Mouse (Mus musculus) cerebellum, adult 11 months (tissue): ENCODE data around the gene Prss23.
A peak's percentile ranks its signal among the peaks of the same experiment; 100 is the strongest.

Source experiments
- DNase-seq: peaks from one replicate; pipeline ENCODE4 v3.0.0; 2022

Prss23 gene

GRCm38 (mm10) chr7:89499516-89500307 lies 27.3 kb downstream of the Prss23 start:
- DNase-seq: peak; percentile 45

- DNase-seq: no peak
Measured at GRCm38 (mm10) chr7:89483769-89484568, 43.0 kb downstream of the Prss23 start.

- DNase-seq: no peak
Measured at GRCm38 (mm10) chr7:89481723-89482122, 45.3 kb downstream of the Prss23 start.

GRCm38 (mm10) chr7:89478490-89478889 lies 48.5 kb downstream of the Prss23 start:
- no peak for DNase-seq

DNA sequence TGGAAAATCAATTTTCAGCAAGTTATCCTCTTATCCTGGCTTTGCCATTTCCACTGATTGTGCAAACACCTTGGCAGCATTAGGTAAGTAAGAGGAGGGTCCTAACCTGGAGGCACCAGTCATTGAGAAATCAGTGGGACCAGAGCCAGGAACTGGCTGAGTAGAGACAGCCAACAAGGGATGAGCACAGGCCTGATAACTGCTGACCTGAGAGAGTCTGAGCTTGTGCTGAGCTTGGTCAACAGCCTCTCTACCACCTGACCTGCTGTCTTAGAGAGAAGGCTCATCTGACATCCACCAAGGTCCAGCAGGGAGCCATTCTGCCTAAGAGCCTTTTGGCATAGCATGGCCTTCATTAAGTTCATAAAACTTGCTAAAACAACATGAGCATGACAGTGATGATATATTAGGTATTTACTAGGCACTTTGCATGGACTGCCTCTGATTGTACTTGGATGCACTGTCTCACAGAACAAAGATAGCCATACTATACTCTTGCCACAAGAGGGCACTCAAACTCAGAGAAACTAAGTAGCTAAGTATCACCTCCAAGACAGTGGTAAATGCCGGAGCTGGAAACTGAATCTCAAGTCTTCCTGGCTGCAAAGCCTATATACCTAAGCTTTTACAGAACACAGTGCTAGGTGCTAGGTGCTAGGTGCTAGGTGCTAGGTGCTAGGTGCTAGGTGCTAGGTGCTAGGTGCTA lies 49.5 kb downstream of the Prss23 start:
- DNase-seq: peak; percentile 5

DNA sequence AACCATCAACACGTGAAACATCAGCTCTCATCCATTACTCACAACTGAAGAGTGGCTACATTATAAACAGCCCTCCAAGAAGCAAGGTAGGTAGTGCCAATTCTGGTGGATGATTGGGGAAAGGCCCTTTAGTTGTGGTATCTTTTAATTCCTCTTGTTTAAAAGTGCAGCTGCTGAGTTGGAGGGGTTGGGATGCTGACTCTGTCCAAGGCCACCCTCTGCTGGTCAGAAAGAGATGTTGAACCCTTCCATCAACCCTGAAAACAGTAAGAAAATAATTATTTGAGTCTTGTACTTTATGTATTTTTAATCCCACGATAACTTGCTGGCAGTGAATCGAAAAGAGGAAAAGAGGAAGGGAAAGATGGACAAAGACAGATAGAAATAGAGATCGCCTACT lies 53.5 kb downstream of the Prss23 start:
- DNase-seq: no peak

DNA sequence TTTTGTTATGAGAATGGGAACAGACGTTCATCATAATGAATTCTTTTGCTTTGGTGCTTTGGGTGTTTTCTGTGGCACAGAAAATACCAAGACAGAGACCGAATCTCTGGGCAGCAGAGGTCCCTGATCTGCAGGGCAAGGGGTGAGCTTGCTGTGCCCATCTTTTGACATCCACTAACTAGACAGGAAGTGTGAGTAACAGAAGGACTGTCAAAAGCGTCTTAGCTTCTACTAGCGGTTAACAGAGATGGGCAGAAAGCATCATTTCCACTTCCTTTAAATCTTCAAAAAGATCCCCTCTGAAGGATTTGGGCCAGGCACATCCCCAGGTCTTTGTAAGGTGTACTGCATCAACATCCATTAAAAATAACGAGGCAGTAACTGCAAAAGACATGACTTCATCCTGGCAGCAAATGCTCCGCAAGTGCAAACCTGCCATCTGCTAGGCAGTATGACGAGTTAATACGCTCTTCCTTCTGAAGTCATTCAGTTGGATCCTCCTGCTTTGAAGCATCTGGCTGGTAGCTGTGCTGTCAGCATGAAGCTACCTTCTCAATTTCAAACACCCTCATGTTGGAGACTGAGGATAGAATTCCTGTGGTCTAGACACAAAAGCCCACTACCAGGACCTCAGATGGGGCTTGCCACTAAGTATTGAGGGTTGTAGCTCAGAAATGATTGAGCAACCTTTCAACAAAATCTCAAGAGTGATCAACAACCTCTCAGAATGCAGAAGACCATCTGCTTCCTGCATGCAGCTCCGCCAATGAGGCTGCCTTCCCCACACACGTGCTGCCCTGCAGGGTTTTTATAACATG lies 63.0 kb downstream of the Prss23 start:
- no peak for DNase-seq

DNA sequence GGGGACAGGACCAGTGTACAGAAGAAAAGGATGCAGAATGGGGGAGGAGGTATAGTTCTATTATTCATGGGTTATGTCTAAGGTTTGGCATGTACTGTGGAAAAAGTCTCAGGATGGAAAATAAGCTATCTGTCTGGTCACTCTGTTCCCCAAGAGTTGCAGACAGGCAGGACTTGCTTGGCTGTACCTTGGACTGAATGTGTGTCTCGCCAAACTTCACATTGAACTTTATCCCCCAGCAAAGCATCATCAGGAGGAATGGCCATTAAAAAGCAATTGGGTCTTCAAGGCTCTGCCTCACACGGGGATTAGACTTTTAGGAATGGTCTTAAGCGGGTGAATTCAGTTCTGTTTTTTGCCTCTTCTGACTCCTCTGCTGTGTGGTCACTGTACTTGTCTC lies 63.7 kb downstream of the Prss23 start:
- DNase-seq: no peak

GRCm38 (mm10) chr7:89462646-89463207 lies 64.3 kb downstream of the Prss23 start:
- DNase-seq: no peak

DNA sequence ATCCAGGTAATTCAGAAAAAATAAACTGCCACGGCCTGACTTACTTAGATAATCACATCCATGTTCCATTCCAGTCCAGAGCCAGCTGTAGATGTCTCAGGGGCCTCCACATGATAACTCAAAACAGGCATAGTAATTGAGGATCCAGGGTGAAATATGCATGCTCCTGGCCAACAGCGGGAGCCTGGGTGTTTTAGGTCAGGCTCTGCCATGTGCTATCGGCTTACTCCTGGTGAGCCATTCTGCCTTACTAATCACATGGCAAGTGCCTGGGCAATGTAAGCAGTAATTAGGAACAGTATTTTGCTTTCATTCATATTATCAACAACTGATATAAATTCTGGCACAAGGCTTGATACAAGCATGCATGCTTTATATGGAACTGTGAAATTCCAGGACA lies 65.6 kb downstream of the Prss23 start:
- DNase-seq: no peak

DNA sequence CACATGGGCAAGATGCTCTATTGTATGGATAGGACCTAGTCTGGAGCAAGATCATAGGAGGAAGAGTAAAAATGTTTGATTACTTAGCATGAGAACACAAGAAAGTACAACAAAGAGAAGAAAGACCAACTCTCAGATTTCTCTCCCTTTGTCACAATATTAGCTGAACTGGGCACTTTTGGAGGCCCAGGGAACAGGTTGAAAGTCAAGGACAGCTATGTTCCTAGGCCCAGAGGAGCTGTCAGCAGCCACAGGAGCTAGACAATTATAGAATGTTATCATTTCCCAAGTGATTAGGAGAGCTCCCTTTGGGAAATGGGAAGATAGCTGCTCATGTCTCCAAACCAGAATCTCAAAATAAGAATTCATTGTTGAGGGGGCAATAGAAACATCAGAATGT lies 66.1 kb downstream of the Prss23 start:
- no peak for DNase-seq

DNA sequence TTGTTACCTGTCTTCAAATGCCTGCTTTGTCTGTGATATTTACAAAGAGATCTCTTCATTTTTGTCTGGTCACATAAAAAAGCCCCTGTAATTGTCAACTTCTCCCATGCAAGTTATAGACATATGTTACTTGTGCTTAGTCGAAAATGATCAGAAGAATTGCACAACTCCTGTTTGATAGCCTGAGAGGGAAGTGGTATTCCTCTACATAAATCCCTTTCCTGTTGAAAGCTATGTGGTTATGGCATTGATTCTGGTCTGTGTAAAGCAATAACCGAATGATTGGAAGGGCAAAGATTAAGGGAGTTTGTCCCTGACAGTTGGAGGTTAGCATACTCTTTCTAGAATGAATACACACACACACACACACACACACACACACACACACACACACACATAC lies 67.3 kb downstream of the Prss23 start:
- DNase-seq: no peak
